Mouse (Mus musculus) left cerebral cortex, postnatal 4 days (tissue): ENCODE measurements at regions not wholly inside any gene's neighbourhood (a gene's known extent, or its start where the extent isn't known, plus 50 kb on each side); places are given as distances from the start of the nearest gene placed in this dataset.

ENCODE experiments used
- DNase-seq: peaks from one replicate; pipeline ENCODE4 v3.0.0-alpha.2; 2022
- intact Hi-C: fragments of 180-260 bp; cut with DNase I; formaldehyde crosslinking; loops from one replicate; pipeline ENCODE4 v1.15.1; 2025

- DNase-seq = no peak
- intact Hi-C loops = no loop called here
Observed at GRCm38 (mm10) chr13:85639376-85640229, 350.7 kb upstream of the Rasa1 start.

GRCm38 (mm10) chr13:85629506-85630175, 340.7 kb upstream of the Rasa1 start:
- intact Hi-C loops = no loop called here
- peak; percentile 7 for DNase-seq
